Mouse (Mus musculus): ENCODE measurements around the gene Rplp1. TPM values are rescaled to one million over a fixed set of nuclear protein-coding genes. Genes with fewer than 3 reads are reported as not detected.
A peak's percentile ranks its signal among the peaks of the same experiment; 100 is the strongest.

The Rplp1 gene
- polyA plus RNA-seq, 1 experiment from 2014 or later: 1,285 TPM

DNA sequence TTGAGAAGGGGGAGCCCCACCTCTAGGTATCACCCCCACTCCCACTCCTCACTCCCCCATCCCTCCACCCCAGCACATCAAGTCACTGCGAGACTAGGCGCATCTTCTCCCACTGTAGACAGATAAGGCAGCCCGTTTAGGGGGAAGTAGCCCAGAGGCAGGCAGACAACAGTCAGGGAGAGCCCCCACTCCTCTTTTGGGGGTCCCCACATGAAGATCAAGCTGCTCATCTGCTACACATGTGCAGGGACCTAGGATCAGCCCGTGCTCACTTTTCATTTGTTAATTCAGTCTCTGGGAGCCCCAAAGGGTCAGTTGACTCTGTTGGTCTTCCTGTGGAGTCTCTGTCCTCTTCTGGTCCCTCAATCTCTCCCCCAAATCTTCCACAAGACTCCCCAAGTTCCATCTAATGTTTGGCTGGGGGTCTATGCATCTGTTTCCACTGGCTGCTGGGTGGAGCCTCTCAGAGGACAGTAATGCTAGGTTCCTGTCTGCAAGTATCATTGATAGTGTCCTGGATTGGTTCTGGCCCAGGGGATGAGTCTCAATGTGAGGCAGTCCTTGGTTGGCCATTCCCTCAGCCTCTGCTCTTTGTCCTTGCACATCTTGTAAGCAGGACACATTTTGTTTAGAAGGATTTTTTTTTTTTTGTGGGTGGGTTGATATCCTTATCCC lies 6.6 kb downstream of the Rplp1 start:
- ATAC-seq (ENCODE audit: insufficient read depth, low FRiP score): no peak
- Histone ChIP-seq H3K4me3 (replicated peaks; ENCODE audit: low read length) (no peak overlapping the region), H3K36me3 (ENCODE audit: control insufficient read depth, insufficient read depth, low read length) (peaks cover 7% of the 10 kb centered on the region; the same call in 1 of the 2 replicates), H3K4me1 (ENCODE audit: control insufficient read depth, insufficient read depth, low read length) (peaks cover 24% of the 10 kb centered on the region), H3K9ac (ENCODE audit: low read length) (no peak overlapping the region), H3K27ac (ENCODE audit: low read length) (no peak overlapping the region), H3K9me3 (replicated peaks; ENCODE audit: control insufficient read depth, low read length) (no peaks in the 10 kb centered on the region), H3K4me2 (ENCODE audit: low read depth, low read length) (no peak overlapping the region), H3K27me3 (ENCODE audit: control insufficient read depth, insufficient read depth, low read length) (no peaks in the 10 kb centered on the region)
- WGBS: 82% methylated on average over 4 of the region's 4 CpGs

DNA sequence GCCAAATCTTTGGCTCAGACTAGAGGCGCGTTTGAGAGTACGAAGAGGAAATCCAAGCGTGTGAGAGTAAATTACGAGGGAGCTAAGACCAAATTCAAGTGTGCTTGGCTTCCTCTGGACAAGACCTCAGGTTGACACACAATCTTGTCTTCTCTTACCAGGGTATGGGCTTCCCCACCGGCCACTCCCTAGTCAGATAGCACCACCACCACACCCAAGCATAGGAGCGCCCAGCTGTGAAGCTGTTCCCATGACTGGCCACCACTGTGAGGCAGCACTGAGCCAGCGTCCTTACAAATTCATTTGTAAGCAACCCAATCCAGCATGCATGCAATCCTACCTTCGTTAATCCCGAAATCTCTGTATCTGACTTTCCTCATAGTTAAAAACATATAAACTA lies 7.4 kb downstream of the Rplp1 start:
- 63% methylated on average over 10 of the region's 10 CpGs for WGBS

DNA sequence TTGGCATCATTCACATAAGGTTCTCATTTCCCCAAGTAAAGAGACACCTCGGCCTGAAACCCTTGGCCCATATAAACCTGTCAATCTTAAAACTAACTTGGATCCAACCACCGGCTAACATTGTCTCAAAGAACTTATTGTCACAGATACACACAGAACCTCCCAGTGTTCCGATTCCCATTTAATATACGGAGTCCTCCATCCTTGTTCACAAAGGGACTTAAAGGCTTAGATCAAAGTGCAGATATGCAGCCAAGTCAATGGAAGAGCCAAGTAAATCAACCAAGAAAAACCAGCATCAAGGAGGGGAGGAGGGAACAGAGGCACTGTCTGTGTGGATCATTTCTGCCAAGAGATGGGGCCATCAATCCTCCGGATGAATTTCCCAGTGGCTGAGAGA lies 8.8 kb downstream of the Rplp1 start:
- Histone ChIP-seq H3K27me3 (ENCODE audit: control insufficient read depth, insufficient read depth, low read length) (no peaks in the 10 kb centered on the region), H3K9ac (ENCODE audit: low read length) (no peak overlapping the region), H3K36me3 (ENCODE audit: control insufficient read depth, insufficient read depth, low read length) (no peaks in the 10 kb centered on the region), H3K4me2 (ENCODE audit: low read depth, low read length) (no peak overlapping the region), H3K4me3 (replicated peaks; ENCODE audit: low read length) (no peak overlapping the region), H3K27ac (ENCODE audit: low read length) (no peak overlapping the region), H3K9me3 (replicated peaks; ENCODE audit: control insufficient read depth, low read length) (no peaks in the 10 kb centered on the region), H3K4me1 (ENCODE audit: control insufficient read depth, insufficient read depth, low read length) (peaks cover 19% of the 10 kb centered on the region)
- 69% methylated on average over 5 of the region's 5 CpGs for WGBS
- ATAC-seq (ENCODE audit: insufficient read depth, low FRiP score): no peak

More for the DNA sequence above, 7.4 kb downstream of the Rplp1 start:
- Histone ChIP-seq H3K4me2 (ENCODE audit: low read depth, low read length) (no peak overlapping the region), H3K9me3 (replicated peaks; ENCODE audit: control insufficient read depth, low read length) (no peaks in the 10 kb centered on the region), H3K9ac (ENCODE audit: low read length) (no peak overlapping the region), H3K4me1 (ENCODE audit: control insufficient read depth, insufficient read depth, low read length) (peaks cover 19% of the 10 kb centered on the region), H3K36me3 (ENCODE audit: control insufficient read depth, insufficient read depth, low read length) (no peaks in the 10 kb centered on the region), H3K27me3 (ENCODE audit: control insufficient read depth, insufficient read depth, low read length) (no peaks in the 10 kb centered on the region), H3K4me3 (replicated peaks; ENCODE audit: low read length) (no peak overlapping the region), H3K27ac (ENCODE audit: low read length) (no peak overlapping the region)
- no peak for ATAC-seq (ENCODE audit: insufficient read depth, low FRiP score)

DNA sequence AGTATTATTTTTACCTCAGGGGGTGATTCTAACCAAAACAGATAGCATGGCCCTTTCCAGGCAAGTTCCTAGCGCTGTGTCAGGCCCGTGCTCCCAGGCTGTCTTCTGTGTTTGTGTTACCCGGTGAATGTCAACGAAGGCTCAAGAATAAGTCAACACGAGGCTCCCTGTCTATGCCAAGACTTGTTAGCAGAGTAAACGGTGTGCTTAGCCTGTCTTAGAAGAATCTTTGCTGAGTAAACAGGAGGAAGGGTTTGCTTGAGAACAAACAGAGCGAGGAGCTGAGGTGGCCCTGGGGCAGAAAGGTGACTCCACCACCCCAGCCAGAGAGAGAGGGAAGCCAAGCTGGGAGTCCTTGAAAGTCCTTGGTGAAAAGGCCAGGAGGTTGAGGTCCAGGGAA lies 10.1 kb downstream of the Rplp1 start:
- H3K4me1 ChIP-seq (ENCODE audit: control insufficient read depth, insufficient read depth, low read length): peaks cover 19% of the 10 kb centered on the region
- no peaks in the 10 kb centered on the region for H3K27me3 ChIP-seq (ENCODE audit: control insufficient read depth, insufficient read depth, low read length)
- H3K9me3 ChIP-seq (replicated peaks; ENCODE audit: control insufficient read depth, low read length): no peaks in the 10 kb centered on the region
- peak overlapping the region; percentile 44; the same call in 1 of the 2 replicates for H3K27ac ChIP-seq (ENCODE audit: low read length)
- H3K4me3 ChIP-seq (replicated peaks; ENCODE audit: low read length): no peak overlapping the region
- WGBS: 18% methylated on average over 7 of the region's 7 CpGs
- no peak overlapping the region for H3K9ac ChIP-seq (ENCODE audit: low read length)
- peak; percentile 73; the same call in 1 of the 2 replicates for ATAC-seq (ENCODE audit: insufficient read depth, low FRiP score)
- H3K36me3 ChIP-seq (ENCODE audit: control insufficient read depth, insufficient read depth, low read length): no peaks in the 10 kb centered on the region
- H3K4me2 ChIP-seq (ENCODE audit: low read depth, low read length): peak overlapping the region; percentile 11; the same call in 1 of the 2 replicates

DNA sequence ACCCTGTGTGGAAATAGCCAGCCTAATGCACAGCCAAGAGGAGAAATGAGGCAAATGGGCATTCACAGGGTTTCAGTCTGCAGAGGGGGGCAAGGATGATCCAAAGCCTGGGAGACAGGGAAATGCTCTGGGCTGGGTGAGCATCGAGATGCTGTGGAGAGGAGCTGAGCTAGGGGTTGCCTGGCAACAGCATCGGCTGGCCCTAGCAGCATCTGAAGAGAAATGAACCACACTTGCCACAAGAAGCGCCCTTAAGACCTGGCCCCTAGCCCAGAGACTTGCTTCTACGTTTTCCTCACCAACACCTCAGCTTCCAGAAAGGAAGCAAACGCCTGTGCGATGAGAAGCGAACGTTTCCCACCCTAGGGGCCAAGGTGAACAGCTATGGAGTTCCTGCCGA lies 11.9 kb downstream of the Rplp1 start:
- Histone ChIP-seq H3K4me3 (replicated peaks; ENCODE audit: low read length) (no peak overlapping the region), H3K9me3 (replicated peaks; ENCODE audit: control insufficient read depth, low read length) (no peaks in the 10 kb centered on the region), H3K9ac (ENCODE audit: low read length) (no peak overlapping the region), H3K4me2 (ENCODE audit: low read depth, low read length) (no peak overlapping the region), H3K36me3 (ENCODE audit: control insufficient read depth, insufficient read depth, low read length) (no peaks in the 10 kb centered on the region), H3K27me3 (ENCODE audit: control insufficient read depth, insufficient read depth, low read length) (no peaks in the 10 kb centered on the region), H3K27ac (ENCODE audit: low read length) (no peak overlapping the region), H3K4me1 (ENCODE audit: control insufficient read depth, insufficient read depth, low read length) (peaks cover 19% of the 10 kb centered on the region)
- 56% methylated on average over 9 of the region's 9 CpGs for WGBS
- no peak for ATAC-seq (ENCODE audit: insufficient read depth, low FRiP score)

DNA sequence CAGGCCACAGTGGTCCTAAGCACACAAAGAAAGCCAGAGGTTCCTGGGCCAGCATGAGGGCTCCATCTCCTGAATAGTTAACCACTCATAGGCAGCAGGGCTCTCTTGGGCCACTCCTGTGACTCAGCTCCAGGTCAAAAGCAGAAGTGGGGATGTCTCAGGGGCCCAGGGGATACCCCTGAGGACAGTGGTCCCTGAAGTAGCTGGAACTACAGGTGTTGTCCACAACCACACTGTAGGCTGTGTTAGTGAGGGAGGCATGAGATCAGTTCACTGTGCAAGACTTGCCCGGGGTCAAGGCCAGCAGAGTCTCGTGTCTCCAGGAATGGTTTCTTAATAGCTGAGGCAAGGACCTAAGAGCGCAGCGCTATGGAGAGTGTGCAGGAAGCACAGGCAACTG lies 12.8 kb downstream of the Rplp1 start:
- Histone ChIP-seq H3K4me2 (ENCODE audit: low read depth, low read length) (no peak overlapping the region), H3K27me3 (ENCODE audit: control insufficient read depth, insufficient read depth, low read length) (no peaks in the 10 kb centered on the region), H3K4me3 (replicated peaks; ENCODE audit: low read length) (no peak overlapping the region), H3K27ac (ENCODE audit: low read length) (no peak overlapping the region), H3K36me3 (ENCODE audit: control insufficient read depth, insufficient read depth, low read length) (no peaks in the 10 kb centered on the region), H3K4me1 (ENCODE audit: control insufficient read depth, insufficient read depth, low read length) (peaks cover 19% of the 10 kb centered on the region), H3K9ac (ENCODE audit: low read length) (no peak overlapping the region), H3K9me3 (replicated peaks; ENCODE audit: control insufficient read depth, low read length) (no peaks in the 10 kb centered on the region)
- no peak for ATAC-seq (ENCODE audit: insufficient read depth, low FRiP score)
- WGBS: 85% methylated on average over 4 of the region's 4 CpGs

DNA sequence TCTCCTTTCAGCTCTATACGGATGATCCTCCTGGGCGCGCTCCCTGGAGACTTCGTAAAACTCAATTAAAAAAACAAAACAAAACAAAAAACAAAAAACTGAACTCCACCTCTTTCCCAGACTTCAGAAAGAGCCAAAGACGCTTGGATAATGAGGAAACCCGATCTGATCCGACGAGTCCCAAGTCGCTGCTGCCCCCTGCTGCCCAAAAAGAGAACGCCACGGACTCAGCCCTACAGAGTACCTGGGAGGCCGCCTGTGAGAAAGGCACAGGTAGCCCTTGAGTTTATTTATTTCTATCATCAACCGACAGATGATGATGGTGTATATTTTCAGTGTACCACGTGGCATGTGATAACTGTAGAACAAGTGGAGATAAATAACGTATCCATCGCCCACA lies 14.5 kb downstream of the Rplp1 start:
- peak overlapping the region; percentile 32 for H3K4me2 ChIP-seq (ENCODE audit: low read depth, low read length)
- no peak overlapping the region for H3K27ac ChIP-seq (ENCODE audit: low read length)
- no peak for ATAC-seq (ENCODE audit: insufficient read depth, low FRiP score)
- no peaks in the 10 kb centered on the region for H3K9me3 ChIP-seq (replicated peaks; ENCODE audit: control insufficient read depth, low read length)
- 0 out of 2 replicates have a peak overlapping the region, but pooled peaks have one; percentile 8 for H3K4me3 ChIP-seq (replicated peaks; ENCODE audit: low read length)
- no peaks in the 10 kb centered on the region for H3K27me3 ChIP-seq (ENCODE audit: control insufficient read depth, insufficient read depth, low read length)
- H3K4me1 ChIP-seq (ENCODE audit: control insufficient read depth, insufficient read depth, low read length): peaks cover 14% of the 10 kb centered on the region
- WGBS: 4% methylated on average over 16 of the region's 16 CpGs
- H3K36me3 ChIP-seq (ENCODE audit: control insufficient read depth, insufficient read depth, low read length): no peaks in the 10 kb centered on the region
- H3K9ac ChIP-seq (ENCODE audit: low read length): 0 out of 2 replicates have a peak overlapping the region, but pooled peaks have one; percentile 3

DNA sequence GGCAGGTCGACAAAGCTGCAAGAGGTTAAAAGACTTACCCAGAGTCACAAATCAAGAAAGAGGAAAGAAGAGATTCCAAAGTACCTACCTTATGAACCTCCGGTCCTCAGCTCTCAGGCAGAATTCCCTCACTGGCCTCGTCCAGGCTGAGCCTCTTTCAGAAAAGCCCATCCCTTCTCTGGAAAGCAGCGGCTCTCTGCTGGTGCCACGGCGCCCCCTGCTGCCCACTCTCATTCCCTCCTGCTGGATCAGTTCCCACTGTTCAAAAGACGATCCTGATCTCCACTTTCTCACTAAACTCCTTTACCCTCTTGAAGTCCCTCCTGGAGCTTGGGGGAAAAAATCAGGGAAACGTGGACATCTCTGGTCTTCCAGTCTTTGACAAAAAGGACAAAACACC lies 15.9 kb downstream of the Rplp1 start:
- ATAC-seq (ENCODE audit: insufficient read depth, low FRiP score): no peak; the same call in 1 of the 2 replicates
- 1% methylated on average over 7 of the region's 8 CpGs for WGBS

DNA sequence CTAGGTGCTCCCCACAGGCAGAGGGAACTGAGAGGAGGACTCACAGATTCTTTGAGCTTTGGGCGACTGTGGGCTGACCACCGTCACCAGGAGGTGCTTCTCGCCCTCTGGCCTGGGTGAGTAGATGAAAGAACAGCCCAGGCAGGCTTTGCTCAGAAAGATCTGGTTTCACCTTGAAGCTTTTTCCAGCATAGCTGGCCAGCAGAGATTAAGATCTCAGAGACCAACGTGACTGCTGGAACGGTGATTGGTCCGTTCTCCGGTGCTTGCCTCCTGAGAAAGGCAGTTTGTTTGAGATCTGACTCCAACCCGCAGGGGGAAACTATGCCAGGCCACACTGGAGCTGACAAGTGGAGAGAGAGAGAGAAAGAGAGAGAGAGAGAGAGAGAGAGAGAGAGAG lies 19.3 kb downstream of the Rplp1 start:
- Histone ChIP-seq H3K27ac (ENCODE audit: low read length) (no peak overlapping the region), H3K9me3 (replicated peaks; ENCODE audit: control insufficient read depth, low read length) (no peaks in the 10 kb centered on the region), H3K4me1 (ENCODE audit: control insufficient read depth, insufficient read depth, low read length) (no peaks in the 10 kb centered on the region; the same call in 1 of the 2 replicates), H3K9ac (ENCODE audit: low read length) (no peak overlapping the region), H3K27me3 (ENCODE audit: control insufficient read depth, insufficient read depth, low read length) (no peaks in the 10 kb centered on the region), H3K36me3 (ENCODE audit: control insufficient read depth, insufficient read depth, low read length) (no peaks in the 10 kb centered on the region), H3K4me2 (ENCODE audit: low read depth, low read length) (no peak overlapping the region), H3K4me3 (replicated peaks; ENCODE audit: low read length) (no peak overlapping the region)
- WGBS: 41% methylated on average over 8 of the region's 8 CpGs
- ATAC-seq (ENCODE audit: insufficient read depth, low FRiP score): peak; percentile 48; the same call in 1 of the 2 replicates

More for the DNA sequence above, 15.9 kb downstream of the Rplp1 start:
- Histone ChIP-seq H3K27ac (ENCODE audit: low read length) (no peak overlapping the region), H3K4me3 (replicated peaks; ENCODE audit: low read length) (no peak overlapping the region), H3K4me1 (ENCODE audit: control insufficient read depth, insufficient read depth, low read length) (0 out of 2 replicates have a peak, but pooled peaks cover under 1% of the 10 kb centered on the region), H3K27me3 (ENCODE audit: control insufficient read depth, insufficient read depth, low read length) (no peaks in the 10 kb centered on the region), H3K4me2 (ENCODE audit: low read depth, low read length) (no peak overlapping the region), H3K9ac (ENCODE audit: low read length) (no peak overlapping the region), H3K36me3 (ENCODE audit: control insufficient read depth, insufficient read depth, low read length) (no peaks in the 10 kb centered on the region), H3K9me3 (replicated peaks; ENCODE audit: control insufficient read depth, low read length) (no peaks in the 10 kb centered on the region)

Measured in stomach, embryonic 16.5 days (tissue).